In the genomic region with DNA sequence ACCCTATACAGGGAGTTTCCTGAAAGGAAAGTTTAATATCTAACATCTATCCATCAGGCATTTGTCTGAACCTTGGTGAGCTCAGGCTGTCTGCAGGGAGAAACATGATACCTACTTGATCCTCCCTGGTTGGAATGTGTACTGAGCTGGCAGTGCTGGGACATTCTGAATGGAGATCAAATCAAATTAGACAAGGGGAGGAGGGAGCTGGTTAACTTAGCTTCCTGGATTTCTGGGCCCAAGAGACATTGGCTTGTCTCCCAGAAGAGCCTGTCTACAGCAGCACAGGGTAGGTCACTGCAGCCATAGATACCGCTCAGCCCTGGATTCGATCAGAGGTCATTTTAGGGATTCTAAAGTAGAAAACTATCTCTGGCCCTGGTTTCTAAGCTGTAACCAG, we compare ENCODE assay signal across 1 mouse cellular context.
TF ChIP-seq lines count a peak whose summit lies in the region.

No protein-coding gene starts in this region.

TF ChIP-seq in MEL, 35 proteins besides CTCF, POLR2A, EP300 and RAD21:
- TF ChIP-seq TBP (IDR thresholded peaks at IDR 0.05; ENCODE audit: low read depth, low read length) (no peak), MAFK (IDR thresholded peaks at IDR 0.05; ENCODE audit: borderline replicate concordance, low read depth, low read length) (no peak), USF2 (IDR thresholded peaks at IDR 0.05; ENCODE audit: borderline replicate concordance in 1 of 2, insufficient read depth in 1 of 2, low read depth in 1 of 2, low read length in 2 of 2) (no peak), NELFE (IDR thresholded peaks at IDR 0.05; ENCODE audit: low read depth, low read length) (no peak), MAZ (IDR thresholded peaks at IDR 0.05; ENCODE audit: low read depth, low read length) (no peak), USF1 (IDR thresholded peaks at IDR 0.05; ENCODE audit: low read depth, low read length) (no peak), UBTF (IDR thresholded peaks at IDR 0.05; ENCODE audit: borderline replicate concordance, insufficient read depth, low read depth, low read length) (no peak), CHD1 (IDR thresholded peaks at IDR 0.05; ENCODE audit: low read depth, low read length) (no peak), HCFC1 (IDR thresholded peaks at IDR 0.05; ENCODE audit: low read depth, low read length) (no peak), GATA1 (IDR thresholded peaks at IDR 0.05; ENCODE audit: low read depth, low read length) (no peak), RCOR1 (IDR thresholded peaks at IDR 0.05; ENCODE audit: low read depth, low read length) (no peak), SIN3A (IDR thresholded peaks at IDR 0.05; ENCODE audit: low read length) (no peak), POLR2AphosphoS5 (IDR thresholded peaks at IDR 0.05; ENCODE audit: borderline replicate concordance, low read depth, low read length) (no peak), MYB (IDR thresholded peaks at IDR 0.05; ENCODE audit: low read depth, low read length) (no peak), BHLHE40 (IDR thresholded peaks at IDR 0.05; ENCODE audit: borderline replicate concordance, low read depth, low read length) (no peak)
TF ChIP-seq in MEL: peak in this region for 0.
